Mouse (Mus musculus) urinary bladder, postnatal 4 days (tissue): ENCODE measurements at regions not wholly inside any gene's neighbourhood (a gene's known extent, or its start where the extent isn't known, plus 50 kb on each side); places are given as distances from the start of the nearest gene placed in this dataset.
A peak's percentile ranks its signal among the peaks of the same experiment; 100 is the strongest.

ENCODE experiments used
- DNase-seq, 2 experiments: peaks; one replicate each; pipeline ENCODE4 v3.0.0; 2021 to 2022; ENCODE audit warnings: low spot score in 2 of 2

DNA sequence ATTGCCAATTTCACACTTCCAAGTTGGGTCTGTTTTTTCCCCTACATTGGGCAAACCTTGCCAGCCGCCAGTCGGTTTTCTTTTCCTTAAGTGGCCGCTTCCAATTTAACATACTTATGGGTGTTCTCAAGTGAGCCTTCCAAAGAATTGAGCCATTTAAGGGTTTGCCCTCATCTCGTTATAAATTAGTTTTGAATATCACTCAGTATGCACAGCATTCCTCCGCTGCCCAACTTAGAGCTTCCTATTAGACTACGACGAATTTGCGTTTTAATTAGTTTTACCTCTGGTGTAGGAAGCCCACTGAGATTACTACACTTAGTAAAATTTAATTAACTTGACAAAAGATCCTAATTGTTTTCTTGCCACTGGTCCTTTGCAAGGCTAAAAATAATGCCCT lies 209.9 kb downstream of the Cdh11 start:
- no peak for DNase-seq

DNA sequence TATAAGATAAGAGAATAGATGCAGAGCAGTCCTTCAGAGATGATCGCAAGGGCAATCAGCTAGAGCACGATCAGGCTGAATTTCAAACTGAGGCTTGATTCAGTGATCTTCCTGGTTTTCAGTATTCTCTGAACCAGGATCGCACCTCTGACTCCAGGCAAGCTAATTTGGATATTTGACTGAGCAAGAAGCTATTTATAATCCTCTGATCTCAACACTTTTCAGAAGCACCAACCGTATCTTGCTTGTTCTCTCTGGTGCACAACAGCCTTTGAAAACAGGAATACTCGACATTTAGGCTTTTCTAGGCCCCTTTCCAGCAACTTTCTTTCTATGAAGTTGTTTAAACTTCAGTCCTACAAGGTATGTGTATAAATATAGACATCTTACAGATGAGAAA lies 217.7 kb downstream of the Cdh11 start:
- no peak for DNase-seq

DNA sequence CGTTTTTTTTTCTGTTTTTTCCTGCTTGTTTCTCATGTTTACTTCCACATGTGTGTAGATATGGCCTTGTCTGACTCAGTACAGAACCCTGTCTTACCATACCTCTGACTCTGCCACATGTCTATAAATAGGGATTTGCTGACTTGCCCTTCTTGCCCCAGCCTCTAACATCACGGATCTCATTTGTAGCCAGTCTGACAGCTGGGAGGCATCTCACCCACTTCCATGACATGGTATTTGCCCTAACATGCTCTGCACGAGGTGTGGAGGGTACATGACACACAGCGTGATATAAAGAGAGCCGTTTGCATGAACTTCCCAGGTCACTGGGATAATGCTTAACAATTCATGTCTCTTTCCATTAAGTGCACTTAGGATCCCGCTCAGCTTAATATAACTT lies 231.2 kb downstream of the Cdh11 start:
- DNase-seq, result no peak

DNA sequence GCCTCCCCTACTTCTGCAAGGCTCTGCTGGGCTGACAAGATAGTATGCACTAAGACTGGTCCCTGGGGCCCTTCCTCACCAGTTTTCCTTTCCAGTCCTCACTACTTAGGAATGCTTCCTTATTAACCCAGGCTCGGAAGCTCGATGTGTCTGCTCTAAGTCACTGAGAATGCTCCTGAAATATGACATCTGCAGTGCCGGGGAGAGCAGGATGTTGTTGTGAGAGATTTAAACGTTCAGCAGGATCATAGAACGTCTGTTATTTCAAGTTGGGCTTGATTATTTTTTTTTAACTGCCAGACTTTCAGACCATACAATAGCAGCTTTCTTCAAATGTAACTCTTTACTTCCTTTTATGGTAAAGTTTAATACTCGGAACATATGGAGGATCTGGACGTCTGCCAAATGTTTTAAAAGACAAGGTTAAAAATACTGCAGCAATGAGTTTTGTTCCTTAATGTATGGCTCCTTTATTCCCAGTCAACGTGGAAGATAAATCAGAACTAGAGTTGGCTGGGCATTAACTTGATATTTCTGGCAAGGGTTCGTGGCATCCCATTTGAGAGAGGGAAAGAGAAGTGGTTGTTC lies 232.0 kb downstream of the Cdh11 start:
- DNase-seq, result peak in 1 of 2 experiments; percentile 16

DNA sequence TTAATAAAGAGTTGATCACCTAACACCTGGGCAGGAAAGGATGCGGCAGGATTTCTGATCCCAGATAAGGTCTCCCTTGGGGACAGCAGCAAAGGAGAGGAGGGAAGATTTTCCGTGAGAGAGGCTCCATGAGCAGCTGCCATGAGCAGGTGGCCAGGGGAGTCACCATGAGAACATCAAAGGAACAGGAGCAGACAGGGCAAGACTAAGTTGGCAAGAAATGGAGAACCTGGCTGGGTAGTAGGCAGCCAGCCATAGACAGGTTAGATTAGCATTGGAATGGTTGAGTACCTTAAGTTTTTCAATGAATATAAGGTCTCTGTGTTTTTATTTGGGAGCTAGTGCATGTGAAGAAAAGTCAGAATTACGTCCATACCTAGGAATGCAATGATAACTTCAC lies 246.6 kb downstream of the Cdh11 start:
- no peak for DNase-seq

DNA sequence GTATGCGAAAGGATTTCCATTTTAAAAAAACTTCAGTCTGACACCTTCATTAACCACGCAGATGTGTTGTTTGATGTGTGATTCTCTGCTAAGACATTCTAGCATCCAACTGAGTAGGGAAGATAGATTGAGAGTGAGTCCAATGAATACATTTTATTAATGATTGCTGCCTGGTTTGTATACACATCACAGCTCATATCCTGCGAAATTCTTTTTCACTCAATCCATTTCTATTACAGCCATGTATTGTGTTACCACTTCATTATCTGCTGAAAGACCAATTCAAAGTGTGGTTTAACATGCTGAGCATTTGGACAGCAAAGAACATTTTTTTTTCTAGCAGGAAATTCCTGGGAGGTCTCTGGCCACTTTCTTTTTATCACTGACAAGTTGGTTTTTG lies 247.4 kb downstream of the Cdh11 start:
- no peak for DNase-seq

DNA sequence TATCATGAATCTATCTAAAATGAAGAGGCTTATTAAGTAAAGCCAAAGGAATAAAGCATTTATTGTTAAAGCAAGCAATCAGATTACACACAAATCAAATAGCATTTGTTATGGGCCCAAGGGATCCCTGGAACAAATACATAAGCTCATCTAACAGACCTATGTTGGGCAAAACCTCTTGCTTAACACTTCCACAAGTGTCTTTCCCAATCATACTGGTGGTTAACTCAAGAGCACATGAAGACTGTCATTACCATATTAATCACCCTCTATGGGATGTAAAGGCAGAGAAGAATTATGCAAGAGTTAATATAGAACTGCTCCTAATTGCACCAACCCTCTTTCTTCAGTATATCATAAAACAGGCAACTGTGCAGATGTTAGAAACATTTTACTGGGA lies 267.0 kb downstream of the Cdh11 start:
- DNase-seq, result no peak

DNA sequence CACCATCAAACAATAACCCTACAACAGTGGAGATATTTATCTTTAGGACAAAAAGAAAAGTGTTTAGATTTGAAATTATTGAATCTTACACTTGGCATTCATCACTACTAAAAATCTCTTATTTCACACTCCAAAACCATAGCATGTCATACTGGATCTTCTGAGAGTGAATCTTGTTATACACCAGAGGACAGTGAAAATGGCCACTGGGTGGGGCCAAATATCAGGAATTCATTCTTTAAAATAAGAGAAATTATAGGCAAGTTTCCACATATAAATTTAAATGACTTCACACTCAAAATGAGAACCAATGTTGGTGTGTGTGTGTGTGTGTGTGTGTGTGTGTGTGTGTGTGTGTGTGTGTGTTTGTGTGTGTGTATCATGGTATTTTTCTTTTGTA lies 269.7 kb downstream of the Cdh11 start:
- DNase-seq, result no peak

DNA sequence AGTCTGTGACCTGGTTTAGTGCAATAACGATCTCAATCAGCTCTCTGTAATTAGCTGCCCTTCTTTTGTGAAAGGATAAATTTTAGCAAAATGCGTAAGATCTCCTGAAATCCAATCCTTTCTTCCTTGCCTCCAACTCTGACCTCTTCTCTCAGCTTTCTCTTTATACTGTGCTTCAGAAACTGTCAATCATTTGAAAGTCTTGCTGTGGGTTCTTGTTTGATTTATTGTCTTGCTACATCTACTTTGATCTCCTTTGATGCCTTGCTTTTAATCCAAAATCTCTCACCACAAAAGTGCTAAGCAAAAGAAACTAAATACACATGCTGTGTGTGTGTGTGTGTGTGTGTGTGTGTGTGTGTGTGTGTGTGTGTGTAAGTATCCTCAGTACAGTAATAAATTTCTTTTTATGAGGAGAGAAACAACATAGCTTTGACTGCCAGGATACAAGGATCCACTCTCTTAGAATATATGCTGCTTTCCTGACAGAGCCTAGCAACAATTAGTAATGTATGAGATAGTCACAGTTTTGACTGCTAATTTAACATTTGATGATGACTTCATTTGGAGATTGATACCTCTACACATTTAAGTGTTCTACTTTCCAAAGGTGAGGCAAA lies 270.5 kb downstream of the Cdh11 start:
- DNase-seq, result no peak

DNA sequence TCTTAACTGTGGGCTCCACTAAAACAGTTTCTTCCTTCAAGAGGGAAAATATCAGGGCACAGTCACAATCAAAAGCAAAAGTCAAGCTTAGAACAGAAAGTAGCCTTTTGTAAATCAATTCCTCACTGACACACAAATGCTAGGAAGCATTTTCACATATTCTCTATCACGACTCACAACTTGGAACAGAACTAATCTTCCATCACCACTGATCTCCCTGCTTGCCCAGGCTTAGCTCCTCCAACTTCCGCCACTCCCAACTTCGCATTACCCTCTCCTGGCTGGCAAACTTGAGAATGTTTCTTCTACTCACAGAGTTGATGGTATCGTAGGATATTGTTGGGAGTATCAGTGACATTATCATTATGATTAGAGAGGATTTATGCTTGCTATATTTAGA lies 284.7 kb downstream of the Cdh11 start:
- no peak for DNase-seq

DNA sequence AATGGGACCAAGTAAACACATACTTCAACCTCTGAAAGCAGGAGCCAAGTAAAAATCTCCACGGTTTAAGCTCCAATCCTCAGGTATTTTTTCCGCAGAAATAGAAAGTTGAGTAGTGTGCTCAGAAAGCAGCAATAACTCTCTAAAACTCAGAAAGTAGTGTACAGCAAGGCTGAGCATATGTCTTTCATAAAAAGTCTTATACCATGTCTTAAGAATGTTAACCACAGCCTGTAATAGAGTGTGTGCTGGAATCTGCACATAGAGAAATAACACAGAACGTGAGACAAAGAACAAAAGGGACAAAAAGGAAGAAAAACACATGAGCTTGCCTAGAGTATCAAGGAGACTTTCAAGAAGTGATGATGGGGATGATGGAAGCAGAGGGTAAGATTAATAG lies 285.2 kb downstream of the Cdh11 start:
- no peak for DNase-seq

DNA sequence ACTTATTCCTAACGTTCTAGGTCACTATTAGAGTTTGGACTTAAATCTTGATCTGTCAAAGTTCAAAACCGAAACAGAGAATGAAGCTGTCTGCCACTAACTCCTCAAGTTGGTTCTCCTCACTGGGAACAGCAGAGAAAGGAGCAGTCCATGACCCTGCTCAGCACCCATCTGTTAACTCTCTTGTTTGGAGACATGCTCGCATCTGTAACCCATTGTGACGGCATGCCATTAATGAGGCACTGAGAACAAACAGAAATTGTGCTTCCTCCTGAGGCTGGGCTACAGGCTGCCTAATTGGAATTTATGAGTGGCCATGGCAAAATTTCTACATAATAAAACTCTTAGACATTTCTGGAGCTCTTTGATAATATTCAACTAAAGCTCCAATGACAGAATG lies 286.4 kb downstream of the Cdh11 start:
- DNase-seq, result no peak

DNA sequence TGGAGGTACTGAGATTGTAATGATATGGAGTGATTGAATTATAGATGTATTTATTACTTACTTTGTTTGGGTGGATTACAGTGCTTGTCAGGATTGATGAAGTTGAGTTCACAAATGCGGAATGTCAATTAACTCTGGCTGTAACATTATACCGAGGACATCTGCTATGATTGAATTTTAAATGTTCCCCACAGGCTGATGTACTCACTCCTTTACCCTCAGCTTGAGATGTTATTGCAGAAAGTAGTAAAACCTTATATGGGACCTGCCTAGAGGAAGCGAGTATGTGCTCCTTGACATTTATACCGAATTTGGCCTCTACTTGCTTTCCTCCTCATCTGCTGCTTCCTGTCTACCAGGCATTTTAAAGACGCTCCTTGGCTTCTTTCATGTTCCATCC lies 288.3 kb downstream of the Cdh11 start:
- no peak for DNase-seq

DNA sequence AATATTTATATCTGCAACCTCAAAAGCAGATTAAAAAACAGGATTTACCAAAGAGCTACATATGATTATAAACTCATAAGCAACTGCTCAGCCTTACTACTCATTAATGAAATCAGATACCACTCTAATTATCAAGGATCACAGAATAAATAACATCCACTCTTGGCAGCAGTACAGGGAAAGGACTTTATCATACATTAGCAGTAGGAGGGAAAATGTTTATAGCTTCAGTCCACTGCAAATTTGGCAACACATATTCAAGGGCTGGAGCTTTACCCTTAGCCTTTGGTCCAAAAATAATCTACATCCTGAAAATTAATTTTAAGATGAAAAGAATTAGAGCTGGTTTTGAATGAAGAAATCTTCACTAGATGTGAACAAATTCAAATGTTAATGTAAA lies 288.7 kb downstream of the Cdh11 start:
- DNase-seq, result no peak

DNA sequence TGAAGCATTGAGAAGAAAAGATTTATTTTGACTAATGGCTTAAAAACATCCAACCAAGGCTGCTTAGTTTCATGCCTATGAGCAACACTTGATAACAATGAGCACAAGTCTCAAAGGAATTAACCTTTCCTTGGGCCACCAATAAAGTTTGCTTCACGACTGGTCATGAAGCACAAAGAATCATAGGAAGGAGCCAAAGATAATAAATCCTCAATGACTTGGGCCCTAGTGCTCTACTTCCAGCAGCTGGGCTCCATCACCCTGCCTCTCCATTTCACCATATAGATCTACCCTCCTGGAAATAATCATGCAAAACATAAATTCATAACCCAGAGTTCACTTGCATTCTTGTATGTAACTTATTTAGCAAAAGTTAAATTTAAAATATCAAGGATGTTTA lies 289.4 kb downstream of the Cdh11 start:
- DNase-seq, result no peak

DNA sequence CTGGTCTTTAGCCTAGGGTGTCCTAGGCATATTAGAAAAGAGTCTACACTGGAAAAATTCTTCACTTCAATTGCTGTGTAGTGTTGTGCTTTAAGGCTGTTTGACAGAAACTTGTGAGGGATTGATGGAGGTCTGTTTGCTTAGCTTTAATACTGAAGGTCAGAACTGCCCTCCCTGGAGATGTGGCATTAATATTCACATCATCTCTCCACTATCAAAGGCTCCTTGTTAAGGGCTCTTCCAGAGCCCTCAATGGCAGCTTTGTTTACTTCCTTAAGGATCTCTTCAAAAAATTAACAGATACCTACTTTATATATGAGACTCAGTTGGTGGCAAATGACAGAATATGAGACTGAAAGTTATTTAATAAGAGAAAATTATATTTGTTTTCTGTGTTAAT lies 294.4 kb downstream of the Cdh11 start:
- DNase-seq, result no peak

DNA sequence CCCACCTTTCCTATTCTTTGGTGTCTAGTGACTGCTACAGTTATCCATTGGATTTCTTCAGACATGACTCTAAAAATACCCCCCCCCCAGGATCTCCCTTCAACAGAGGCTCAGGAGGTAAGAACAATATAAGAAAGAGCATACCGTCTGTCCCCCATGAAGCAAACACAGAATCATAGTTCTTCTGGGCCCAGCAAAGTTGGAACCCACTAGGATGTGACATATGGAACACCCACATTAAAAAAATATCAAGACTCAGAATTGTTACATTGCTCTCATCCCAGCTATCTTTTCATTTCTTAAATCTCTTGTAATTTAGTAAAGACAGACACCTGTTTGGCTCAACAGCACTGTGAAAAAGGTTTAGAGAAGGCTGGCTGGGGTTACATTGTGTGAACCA lies 297.2 kb downstream of the Cdh11 start:
- DNase-seq, result no peak

DNA sequence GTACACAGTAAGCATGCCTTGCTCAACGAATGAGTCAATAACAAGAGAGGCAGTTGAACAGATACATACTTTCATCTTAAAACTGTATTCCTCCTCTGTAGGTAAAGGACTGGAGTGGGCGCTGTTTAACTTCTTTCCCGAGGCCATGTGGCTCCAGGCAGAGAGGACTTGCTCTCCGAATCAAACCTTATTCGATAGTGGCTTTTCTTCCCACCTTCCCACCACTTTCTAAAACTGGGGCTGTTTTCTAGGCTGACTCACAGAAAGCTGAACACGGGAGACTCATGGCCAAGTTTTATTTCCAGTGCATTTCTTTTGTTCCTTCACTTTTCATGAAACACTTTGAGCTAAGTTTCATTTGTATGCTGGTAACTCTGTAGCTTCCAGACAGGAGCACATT lies 297.6 kb downstream of the Cdh11 start:
- no peak for DNase-seq

DNA sequence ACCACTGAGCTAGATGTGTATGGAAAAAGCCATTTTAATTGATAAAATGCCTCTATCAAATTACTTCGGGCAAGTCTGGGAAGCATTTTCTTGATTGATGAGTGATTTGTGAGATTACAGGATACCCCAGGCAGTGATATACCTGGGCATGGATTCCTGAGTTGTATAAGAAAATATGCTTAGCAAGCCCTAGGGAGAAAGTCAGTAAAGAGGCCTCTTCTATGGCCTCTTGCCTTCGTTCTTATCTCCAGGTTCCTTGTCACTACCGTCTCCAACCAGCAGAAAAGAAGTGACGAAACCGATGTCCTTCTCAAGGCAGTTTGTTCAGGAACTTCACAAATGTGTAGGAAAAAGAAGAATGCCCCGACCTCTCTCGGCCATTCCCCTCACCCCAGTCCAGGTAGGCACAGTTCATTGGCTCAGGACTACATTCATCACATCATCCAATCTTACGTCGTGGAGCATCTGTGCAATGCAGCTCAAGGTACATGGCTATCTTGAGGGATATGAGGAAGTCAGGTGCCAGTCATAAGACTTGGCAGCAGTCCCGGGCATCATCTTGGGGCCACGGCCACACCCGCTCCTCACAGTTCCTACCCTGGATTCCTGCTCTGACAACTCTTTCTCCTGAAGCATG lies 310.2 kb downstream of the Cdh11 start:
- DNase-seq, result no peak

DNA sequence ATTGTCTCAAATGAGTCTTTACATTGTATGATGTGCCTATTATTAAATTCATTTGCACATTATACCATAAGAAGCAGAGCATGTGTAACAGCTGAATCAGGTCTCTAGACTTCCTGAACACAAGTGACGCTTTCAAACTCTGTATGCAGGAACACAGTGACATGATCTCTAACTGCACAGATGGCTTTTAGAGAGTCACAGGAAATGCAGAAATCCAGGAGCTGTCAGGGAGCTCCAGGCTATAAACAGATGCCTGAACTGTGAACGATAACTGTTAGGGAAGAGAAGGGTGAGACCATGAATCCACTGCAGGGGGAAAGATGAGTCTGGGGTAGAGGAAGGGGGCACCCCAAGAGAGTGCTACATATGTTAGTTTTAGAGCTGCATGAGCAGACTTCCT lies 311.2 kb downstream of the Cdh11 start:
- DNase-seq, result no peak

DNA sequence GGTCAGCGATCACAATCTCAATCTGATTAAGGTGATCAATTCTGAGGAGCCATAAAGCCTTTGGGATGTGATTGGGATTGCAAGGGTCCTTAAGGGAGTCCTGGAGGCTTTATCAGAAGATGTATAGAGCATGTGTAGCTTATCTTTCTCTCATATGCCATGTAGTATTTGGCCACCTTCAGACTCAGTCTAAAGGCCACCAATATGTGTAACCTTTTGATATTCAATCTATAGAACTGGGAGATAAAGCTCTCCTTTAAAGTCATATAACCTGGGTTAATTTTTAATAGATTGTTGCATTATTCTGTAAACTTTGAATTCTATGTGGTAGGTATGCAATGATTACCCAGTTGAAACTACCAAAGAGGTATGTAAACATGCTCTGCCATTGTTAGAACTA lies 314.1 kb downstream of the Cdh11 start:
- DNase-seq, result no peak

DNA sequence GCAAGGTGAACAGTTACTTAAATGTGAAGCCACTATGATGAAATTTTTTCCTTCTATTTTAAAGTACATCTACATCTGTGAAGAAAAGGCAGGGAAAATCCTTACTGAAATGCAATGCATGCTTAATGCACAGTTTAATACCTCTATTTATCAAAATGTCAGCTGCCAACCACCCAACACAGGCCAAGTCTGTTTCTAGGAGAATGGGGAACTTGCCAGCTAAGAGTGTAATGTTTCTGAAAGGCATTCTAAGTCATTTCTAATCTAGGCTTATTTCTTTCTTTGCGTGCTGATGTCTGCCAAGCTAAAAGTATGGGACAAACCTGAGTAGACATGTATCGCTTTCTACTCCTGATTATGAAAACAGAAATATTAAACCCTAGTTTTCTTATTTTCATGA lies 322.8 kb downstream of the Cdh11 start:
- DNase-seq, result no peak

DNA sequence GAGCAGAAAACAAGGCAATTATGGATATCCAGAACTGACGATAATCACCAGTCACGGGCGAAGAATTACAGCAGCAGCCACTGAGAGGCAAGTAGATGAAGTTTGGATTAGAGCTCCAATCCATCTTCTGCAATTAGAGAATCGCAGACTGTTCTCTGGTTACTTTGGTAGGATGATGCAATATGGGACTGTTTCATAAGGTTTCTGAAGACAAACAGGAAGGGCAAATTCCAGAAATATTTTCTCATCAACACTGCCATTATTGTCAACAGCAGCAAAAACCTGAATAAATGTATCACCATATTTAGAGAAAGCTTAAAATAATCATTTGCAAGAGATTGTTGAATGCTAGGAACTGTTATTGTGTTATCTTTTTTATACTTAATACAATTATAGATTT lies 342.4 kb downstream of the Cdh11 start:
- no peak for DNase-seq

DNA sequence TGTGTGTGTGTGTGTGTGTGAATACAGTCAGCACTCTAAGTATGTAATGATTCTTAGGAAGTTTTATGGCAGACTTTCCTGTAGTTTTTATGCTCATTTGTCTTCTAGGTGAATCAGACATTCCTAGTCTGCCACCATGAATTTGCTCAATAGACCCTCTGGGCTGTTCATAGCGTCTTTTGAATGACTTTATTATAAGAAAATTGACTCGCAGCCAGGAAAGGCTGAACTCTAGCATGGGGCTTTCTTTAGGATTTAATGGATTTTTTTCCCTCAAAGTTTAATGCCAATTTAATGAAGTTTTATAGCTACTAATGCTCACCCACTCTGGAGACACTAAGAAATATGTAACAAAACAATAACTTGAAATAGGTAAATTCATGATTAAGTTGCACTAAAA lies 363.6 kb downstream of the Cdh11 start:
- no peak for DNase-seq
